Mouse (Mus musculus) midbrain, embryonic 12.5 days (tissue): ENCODE measurements around the gene Clmp. TPM values are rescaled to one million over a fixed set of nuclear protein-coding genes. Genes with fewer than 3 reads are reported as not detected.

ENCODE experiments used
- ATAC-seq: fragments of 200-750 bp; cut with Nextera tagmentation; 2 replicates; pipeline ENCODE4 v1.8.0; 2017; ENCODE audit warnings: low read depth, moderate TSS enrichment, moderate library complexity; ENCODE audit not compliant: low FRiP score
- H3K27ac ChIP-seq: fragments of 300-500 bp; sonication (generic); replicated peaks from 2 replicates; pipeline ENCODE4 v1.5.1; 2016; ENCODE audit warnings: mild to moderate bottlenecking
- H3K27me3 ChIP-seq: fragments of 300-500 bp; sonication (generic); 2 replicates; pipeline ENCODE4 v1.6.1; 2016; ENCODE audit warnings: mild to moderate bottlenecking
- H3K36me3 ChIP-seq: fragments of 300-500 bp; sonication (generic); 2 replicates; pipeline ENCODE4 v1.6.1; 2016
- H3K4me1 ChIP-seq: fragments of 300-500 bp; sonication (generic); 2 replicates; pipeline ENCODE4 v1.6.1; 2016
- H3K4me2 ChIP-seq: fragments of 300-500 bp; sonication (generic); replicated peaks from 2 replicates; pipeline ENCODE4 v1.6.1; 2016; ENCODE audit warnings: mild to moderate bottlenecking, moderate library complexity
- H3K4me3 ChIP-seq: fragments of 300-500 bp; sonication (generic); 2 replicates; pipeline ENCODE4 v1.5.1; 2016; ENCODE audit warnings: mild to moderate bottlenecking
- H3K9ac ChIP-seq: fragments of 300-500 bp; sonication (generic); replicated peaks from 2 replicates; pipeline ENCODE4 v1.6.1; 2016; ENCODE audit warnings: mild to moderate bottlenecking, moderate library complexity
- H3K9me3 ChIP-seq: fragments of 300-500 bp; sonication (generic); 2 replicates; pipeline ENCODE4 v1.6.1; 2016; ENCODE audit warnings: mild to moderate bottlenecking
- WGBS: fragments of 180-500 bp; shearing (Covaris S2); methylation state at CpG from one replicate; pipeline ENCODE4 v1.1.7; 2016; 5-methylcytosine and 5-hydroxymethylcytosine counted together
- polyA plus RNA-seq: library from polyadenylated mRNA; unstranded; fragments of >200 nt; fragmentation: Nextera tagmentation; extraction: Ambion mirVana; gene quantifications from 2 replicates; pipeline ENCODE4 v1.2.1, GENCODE M21; 2016

Clmp gene
- polyA plus RNA-seq, 1 experiment from 2014 or later, result 47.4 TPM

DNA sequence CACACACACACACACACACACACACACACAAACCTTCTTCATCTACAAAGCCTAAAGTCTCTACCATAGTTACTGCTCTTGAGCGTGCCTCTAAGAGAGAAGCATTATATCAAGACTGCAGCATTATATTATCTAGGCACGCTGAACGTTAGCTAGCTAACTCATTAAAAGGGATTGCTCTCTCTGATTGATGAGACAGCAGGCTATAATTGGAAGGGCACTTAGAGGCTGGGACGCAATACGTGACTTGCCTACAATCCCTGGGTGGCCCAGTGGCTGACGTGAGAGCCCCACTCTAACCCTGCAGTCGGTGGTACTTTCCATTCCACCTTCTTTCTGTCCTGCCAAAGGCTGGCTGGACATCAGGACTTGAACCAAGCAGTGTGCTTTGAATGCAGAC is 35.1 kb downstream of the Clmp start:
- WGBS, result 69% methylated on average over 7 of the region's 7 CpGs
- Histone ChIP-seq H3K4me2 (no peak overlapping the region), H3K27me3 (no peaks in the 10 kb centered on the region), H3K4me3 (no peak overlapping the region), H3K4me1 (peaks cover 15% of the 10 kb centered on the region), H3K27ac (no peak overlapping the region), H3K9ac (no peak overlapping the region), H3K9me3 (no peaks in the 10 kb centered on the region), H3K36me3 (no peaks in the 10 kb centered on the region)
- ATAC-seq, result 0 out of 2 replicates have a peak, but pooled peaks have one; percentile 16

DNA sequence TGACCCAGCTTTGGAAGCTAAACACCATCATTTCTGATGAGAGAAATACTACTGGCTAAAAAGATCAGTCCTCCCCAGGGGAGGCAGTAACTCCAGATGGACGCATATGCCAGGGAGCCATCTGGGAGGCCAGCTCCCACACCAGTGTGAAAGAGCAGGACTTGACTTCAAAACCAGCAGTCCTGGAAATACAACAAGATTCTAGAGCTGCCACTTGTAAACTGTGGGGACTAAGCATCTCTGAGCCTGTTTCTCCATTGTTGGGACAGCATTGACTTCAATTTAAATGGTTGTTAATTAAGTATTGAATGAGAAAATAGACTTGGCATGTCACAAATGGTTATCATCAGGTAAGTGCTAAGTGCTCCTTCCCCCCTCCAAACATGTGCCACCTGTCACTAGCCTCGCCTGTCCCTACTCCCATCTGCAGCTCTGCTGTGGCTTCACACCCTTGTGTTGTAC is 37.6 kb downstream of the Clmp start:
- H3K27me3 ChIP-seq, result no peaks in the 10 kb centered on the region
- H3K9me3 ChIP-seq, result no peaks in the 10 kb centered on the region
- H3K4me2 ChIP-seq, result no peak overlapping the region
- WGBS, result 60% methylated on average over 2 of the region's 2 CpGs
- H3K27ac ChIP-seq, result no peak overlapping the region
- no peak overlapping the region for H3K9ac ChIP-seq
- peaks cover 15% of the 10 kb centered on the region for H3K4me1 ChIP-seq
- H3K4me3 ChIP-seq, result no peak overlapping the region
- ATAC-seq, result no peak
- no peaks in the 10 kb centered on the region for H3K36me3 ChIP-seq

DNA sequence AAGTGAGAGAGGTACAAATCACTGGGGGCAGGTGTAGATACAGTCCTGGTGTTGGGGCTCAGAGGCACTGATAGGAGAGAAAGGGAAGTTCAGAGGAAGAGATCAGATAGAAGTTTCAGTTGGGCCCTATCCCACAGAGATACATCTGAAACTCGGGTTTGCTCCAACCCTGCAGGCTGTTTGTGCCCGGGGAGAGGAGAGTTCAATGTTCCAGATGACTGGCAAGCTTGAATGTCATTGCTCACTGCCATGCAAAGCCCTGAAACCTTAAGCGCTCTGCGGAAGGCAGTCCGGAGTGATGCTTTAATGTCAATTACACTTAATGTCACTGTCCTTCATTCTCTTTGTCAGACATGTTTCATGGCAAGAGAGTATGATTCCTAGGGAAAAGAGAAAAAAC is 39.2 kb downstream of the Clmp start:
- no peak overlapping the region for H3K27ac ChIP-seq
- no peak overlapping the region for H3K4me2 ChIP-seq
- H3K36me3 ChIP-seq, result no peaks in the 10 kb centered on the region
- no peak overlapping the region for H3K4me3 ChIP-seq
- no peak overlapping the region for H3K9ac ChIP-seq
- peaks cover 15% of the 10 kb centered on the region for H3K4me1 ChIP-seq
- H3K9me3 ChIP-seq, result no peaks in the 10 kb centered on the region
- 46% methylated on average over 5 of the region's 5 CpGs for WGBS
- H3K27me3 ChIP-seq, result no peaks in the 10 kb centered on the region
- no peak for ATAC-seq

DNA sequence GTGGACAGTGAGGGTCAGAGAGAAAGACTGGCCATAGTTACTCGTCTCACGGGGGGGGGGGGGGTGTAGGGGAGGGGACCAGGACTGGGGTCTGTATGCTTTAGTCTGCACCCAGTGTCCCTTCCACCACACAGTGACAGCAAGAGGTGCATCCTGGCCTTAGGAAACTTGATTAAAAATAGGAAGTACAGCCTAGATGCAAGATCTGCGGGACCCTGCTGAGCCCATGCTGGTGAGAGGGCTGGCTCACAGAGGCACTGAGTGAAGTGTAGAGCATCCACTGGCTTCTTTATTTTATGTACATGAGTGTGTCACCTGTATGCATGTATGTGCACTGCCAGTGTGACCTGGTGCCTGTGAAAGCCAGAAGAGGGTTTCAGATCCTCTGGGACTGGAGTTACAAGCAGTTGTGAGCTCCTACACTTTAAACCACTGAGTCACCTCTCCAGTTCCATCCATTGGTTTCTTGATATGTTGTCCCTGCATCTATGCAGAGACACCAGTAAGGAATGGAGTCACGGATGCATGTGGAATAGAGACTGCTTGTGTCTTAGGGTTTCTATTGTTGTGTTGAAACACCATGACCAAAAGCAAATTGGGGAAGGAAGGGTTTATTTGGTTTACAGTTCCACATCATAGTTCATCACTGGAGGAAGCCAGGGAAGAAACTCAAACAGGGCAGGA is 41.5 kb downstream of the Clmp start:
- H3K4me1 ChIP-seq, result peaks cover 26% of the 10 kb centered on the region; the same call in 1 of the 2 replicates
- H3K4me3 ChIP-seq, result no peak overlapping the region
- no peak for ATAC-seq
- no peaks in the 10 kb centered on the region for H3K27me3 ChIP-seq
- H3K9me3 ChIP-seq, result no peaks in the 10 kb centered on the region
- H3K9ac ChIP-seq, result no peak overlapping the region
- H3K27ac ChIP-seq, result no peak overlapping the region
- no peak overlapping the region for H3K4me2 ChIP-seq
- H3K36me3 ChIP-seq, result no peaks in the 10 kb centered on the region
- 84% methylated on average over 4 of the region's 4 CpGs for WGBS

DNA sequence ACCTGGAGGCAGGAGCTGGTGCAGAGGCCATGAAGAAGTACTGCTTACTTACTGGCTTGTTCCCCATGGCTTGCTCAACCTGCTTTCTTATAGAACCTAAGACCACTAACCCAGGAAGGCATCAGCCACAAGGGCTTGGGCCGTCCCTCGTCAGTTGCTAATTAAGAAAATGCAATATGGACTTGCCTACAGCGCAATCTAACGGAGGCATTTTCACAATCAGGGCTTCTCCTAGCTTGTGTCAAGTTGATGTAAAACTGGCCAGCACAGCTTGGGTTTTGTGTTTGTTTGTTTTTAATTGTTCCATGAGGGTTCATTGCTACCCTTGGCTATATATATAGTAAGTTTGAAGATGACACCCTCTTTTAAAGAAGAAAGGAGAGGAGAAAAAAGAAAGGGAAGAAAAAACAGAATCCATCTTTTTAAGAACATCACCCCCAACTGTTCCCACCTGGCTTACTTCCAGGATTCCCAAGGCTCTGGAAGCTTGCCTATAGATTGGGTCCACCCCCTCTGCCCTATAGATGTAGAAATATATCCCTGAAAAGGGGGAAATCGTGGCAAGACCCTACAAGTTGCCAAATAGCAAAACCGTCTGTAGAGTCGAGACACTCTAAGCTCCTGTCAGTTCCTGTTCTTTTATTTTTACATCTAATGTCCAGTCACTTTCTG is 42.2 kb downstream of the Clmp start:
- Histone ChIP-seq H3K4me3 (no peak overlapping the region), H3K9ac (no peak overlapping the region), H3K4me2 (no peak overlapping the region), H3K4me1 (peaks cover 27% of the 10 kb centered on the region; the same call in 1 of the 2 replicates), H3K9me3 (no peaks in the 10 kb centered on the region), H3K36me3 (no peaks in the 10 kb centered on the region), H3K27me3 (no peaks in the 10 kb centered on the region), H3K27ac (no peak overlapping the region)
- WGBS, result 89% methylated on average over 7 of the region's 7 CpGs
- no peak for ATAC-seq

DNA sequence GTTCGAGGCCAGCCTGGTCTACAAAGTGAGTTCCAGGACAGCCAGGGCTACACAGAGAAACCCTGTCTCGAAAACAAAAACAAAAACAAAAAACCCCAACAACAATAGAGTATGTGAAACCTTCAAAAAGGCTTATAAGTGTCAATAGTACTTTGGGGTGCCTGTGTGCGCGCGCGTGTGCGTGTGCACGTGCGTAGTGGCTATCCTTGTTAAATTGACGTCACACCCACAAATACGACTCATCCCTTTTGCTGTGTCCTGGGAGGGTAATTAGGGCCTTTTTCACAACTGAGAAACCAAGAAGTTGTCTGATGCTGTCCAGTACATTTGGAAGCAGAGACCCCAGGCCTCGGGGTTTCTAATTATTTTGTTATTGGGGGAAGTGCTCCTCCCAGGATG is 44.5 kb downstream of the Clmp start:
- WGBS, result 62% methylated on average over 12 of the region's 12 CpGs
- ATAC-seq, result peak; percentile 34; the same call in 1 of the 2 replicates
- H3K4me3 ChIP-seq, result peak overlapping the region; percentile 41
- no peaks in the 10 kb centered on the region for H3K9me3 ChIP-seq
- no peaks in the 10 kb centered on the region for H3K27me3 ChIP-seq
- H3K27ac ChIP-seq, result peak overlapping the region; percentile 89
- H3K36me3 ChIP-seq, result no peaks in the 10 kb centered on the region
- peak overlapping the region; percentile 72 for H3K4me2 ChIP-seq
- peaks cover 16% of the 10 kb centered on the region; the same call in 1 of the 2 replicates for H3K4me1 ChIP-seq
- peak overlapping the region; percentile 58; the same call in 1 of the 2 replicates for H3K9ac ChIP-seq

DNA sequence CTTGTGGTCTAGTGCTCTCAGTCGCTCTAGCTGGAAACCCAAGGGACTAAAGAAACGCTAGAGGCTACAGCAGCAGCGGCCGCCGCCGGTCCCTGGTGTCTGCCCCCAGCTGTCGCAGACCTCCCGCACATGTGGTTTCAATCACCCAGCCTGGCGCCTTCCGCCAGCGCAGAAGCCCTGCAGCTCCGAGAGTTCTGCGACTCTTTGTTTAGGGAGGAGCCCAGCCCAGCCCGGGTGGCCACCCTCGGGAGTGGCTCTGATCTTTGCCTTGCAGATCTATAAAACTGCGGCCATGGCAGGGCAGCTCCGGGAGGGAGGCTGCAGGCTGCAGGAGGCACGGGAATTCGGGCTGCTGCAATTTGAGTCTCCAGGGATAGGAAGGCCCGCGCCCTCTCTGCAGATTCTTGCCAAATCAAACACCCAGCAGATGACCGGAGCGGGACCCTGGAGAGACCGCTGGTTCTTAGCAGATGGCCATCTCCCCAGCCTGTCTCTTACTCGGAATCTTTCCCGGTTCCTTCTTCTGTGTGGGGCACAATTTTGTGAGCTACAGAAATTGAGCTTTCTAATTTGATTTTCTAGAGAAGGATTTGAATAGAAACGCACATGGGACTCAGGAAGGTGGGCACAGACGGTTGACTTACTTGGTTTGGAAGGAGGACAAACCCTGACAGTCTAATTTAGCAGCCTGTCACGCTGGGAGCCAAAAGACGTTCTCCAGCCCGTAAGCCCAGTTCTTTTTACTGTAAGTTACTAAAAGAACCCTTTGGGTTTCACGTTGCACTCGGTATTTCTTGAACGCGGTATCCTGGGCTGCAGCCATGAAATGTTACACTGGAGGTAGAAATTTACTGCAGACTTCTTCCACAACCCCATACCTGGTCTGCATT is 45.2 kb downstream of the Clmp start:
- Histone ChIP-seq H3K9ac (peak overlapping the region; percentile 58), H3K4me3 (peak overlapping the region; percentile 41), H3K27me3 (no peaks in the 10 kb centered on the region), H3K27ac (peak overlapping the region; percentile 89), H3K9me3 (no peaks in the 10 kb centered on the region), H3K36me3 (no peaks in the 10 kb centered on the region), H3K4me1 (peaks cover 16% of the 10 kb centered on the region; the same call in 1 of the 2 replicates), H3K4me2 (peak overlapping the region; percentile 72)
- WGBS, result under 1% methylated on average over 35 of the region's 35 CpGs
- ATAC-seq, result peak; percentile 83

DNA sequence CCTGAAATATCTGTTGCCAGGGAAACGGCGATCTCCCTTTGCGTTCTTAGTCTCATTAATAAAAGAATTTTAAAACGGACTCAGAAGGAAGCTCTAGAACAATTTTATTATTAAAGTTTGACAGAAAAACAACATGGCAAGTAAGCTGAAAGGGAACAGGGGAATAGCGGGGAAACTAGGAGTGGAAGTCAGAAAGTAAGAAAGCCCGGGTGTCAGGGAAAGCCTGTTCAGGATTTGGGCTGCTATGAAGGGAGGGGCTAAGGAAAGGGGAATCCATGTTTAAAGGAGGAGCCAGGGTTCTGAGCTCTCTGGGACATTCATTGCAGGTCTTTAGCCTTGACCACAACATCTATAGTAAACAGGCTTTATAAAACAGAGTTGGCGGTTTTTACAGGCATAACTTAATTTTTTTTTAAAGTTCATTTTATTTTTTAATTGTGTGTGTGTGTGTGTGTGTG is 45.9 kb downstream of the Clmp start:
- H3K27ac ChIP-seq, result peak overlapping the region; percentile 89
- peak overlapping the region; percentile 72 for H3K4me2 ChIP-seq
- 14% methylated on average over 7 of the region's 7 CpGs for WGBS
- no peak for ATAC-seq
- no peaks in the 10 kb centered on the region for H3K9me3 ChIP-seq
- H3K4me1 ChIP-seq, result peaks cover 16% of the 10 kb centered on the region; the same call in 1 of the 2 replicates
- H3K4me3 ChIP-seq, result peak overlapping the region; percentile 41
- no peak overlapping the region for H3K9ac ChIP-seq
- H3K27me3 ChIP-seq, result no peaks in the 10 kb centered on the region
- H3K36me3 ChIP-seq, result no peaks in the 10 kb centered on the region

DNA sequence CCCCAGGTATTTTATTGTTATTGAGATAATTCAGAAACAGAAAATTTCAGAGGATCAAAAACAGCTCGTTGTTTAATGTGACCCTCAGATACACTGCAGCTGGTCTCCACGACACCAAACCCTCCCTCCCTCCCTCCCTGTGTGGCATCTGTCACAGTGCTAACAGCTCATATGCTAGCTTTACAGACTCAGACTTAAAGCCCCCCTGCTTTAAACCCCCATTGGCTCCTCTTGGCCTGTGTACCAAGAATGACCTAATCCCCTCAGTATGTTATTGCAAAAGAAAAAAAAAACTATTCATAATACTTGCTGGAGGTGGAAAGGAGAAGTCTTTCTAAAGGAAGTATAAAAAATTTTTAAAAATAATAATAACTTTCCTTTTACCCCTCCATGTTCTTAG is 46.5 kb downstream of the Clmp start:
- no peak overlapping the region for H3K4me3 ChIP-seq
- no peaks in the 10 kb centered on the region for H3K36me3 ChIP-seq
- H3K27ac ChIP-seq, result no peak overlapping the region; the same call in 1 of the 2 replicates
- 17% methylated on average over 2 of the region's 2 CpGs for WGBS
- H3K4me1 ChIP-seq, result peaks cover 16% of the 10 kb centered on the region; the same call in 1 of the 2 replicates
- no peaks in the 10 kb centered on the region for H3K9me3 ChIP-seq
- ATAC-seq, result 0 out of 2 replicates have a peak, but pooled peaks have one; percentile 42
- H3K27me3 ChIP-seq, result no peaks in the 10 kb centered on the region
- H3K9ac ChIP-seq, result no peak overlapping the region
- no peak overlapping the region for H3K4me2 ChIP-seq

DNA sequence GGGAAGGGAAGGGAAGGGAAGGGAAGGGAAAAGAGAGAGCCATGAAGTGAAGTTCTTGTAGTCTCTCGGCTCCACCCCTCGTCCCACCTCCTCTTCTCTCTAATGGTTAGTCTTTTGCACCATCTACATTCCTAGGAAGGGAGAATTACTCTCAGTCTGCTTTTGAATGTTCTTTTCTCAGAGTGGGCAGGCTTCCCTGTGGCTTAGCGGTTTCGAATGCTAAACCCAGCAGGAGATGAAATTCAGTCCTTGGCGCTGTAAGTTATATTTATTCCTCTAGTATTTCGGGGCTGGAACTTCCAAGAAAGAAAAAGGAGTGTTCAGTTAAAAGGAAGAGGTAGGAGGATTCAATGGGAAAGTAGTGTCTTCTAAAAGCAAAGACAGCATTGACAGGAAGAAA is 51.4 kb downstream of the Clmp start:
- no peak overlapping the region for H3K4me3 ChIP-seq
- no peaks in the 10 kb centered on the region for H3K36me3 ChIP-seq
- H3K27me3 ChIP-seq, result no peaks in the 10 kb centered on the region
- H3K9me3 ChIP-seq, result no peaks in the 10 kb centered on the region
- H3K9ac ChIP-seq, result no peak overlapping the region
- H3K27ac ChIP-seq, result no peak overlapping the region
- ATAC-seq, result no peak
- H3K4me2 ChIP-seq, result no peak overlapping the region
- WGBS, result 81% methylated on average over 6 of the region's 6 CpGs
- H3K4me1 ChIP-seq, result peaks cover 3% of the 10 kb centered on the region; the same call in 1 of the 2 replicates

DNA sequence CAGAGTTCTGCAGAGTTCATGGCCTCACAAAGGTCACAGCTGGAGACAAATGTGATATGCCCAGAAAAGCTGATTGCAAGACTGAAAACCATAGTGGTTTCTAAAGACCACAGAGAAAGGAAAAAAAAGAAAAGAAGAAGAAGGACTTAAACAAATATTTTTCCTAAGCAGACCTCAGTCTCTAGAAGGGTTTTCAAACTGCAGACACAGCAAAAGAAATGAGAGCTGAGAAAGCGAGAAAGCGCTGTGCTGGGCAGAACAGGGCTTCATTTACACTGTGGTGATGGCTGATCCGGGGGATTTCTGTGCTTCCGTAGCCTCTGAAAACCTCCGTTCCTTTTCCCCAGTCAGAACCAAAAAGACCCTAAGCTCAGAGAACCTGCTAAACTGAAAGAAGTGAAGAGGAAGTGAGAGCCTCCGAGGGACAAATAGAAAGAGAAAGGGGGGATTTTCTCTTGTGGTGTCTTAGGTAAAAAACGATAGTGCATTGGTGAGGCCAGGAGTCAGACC is 57.8 kb downstream of the Clmp start:
- Histone ChIP-seq H3K9me3 (no peaks in the 10 kb centered on the region), H3K27me3 (no peaks in the 10 kb centered on the region), H3K4me3 (no peak overlapping the region), H3K9ac (0 out of 2 replicates have a peak overlapping the region, but pooled peaks have one; percentile 11), H3K4me2 (no peak overlapping the region), H3K27ac (0 out of 2 replicates have a peak overlapping the region, but pooled peaks have one; percentile 6), H3K4me1 (0 out of 2 replicates have a peak, but pooled peaks cover 3% of the 10 kb centered on the region), H3K36me3 (no peaks in the 10 kb centered on the region)
- ATAC-seq, result no peak
- 50% methylated on average over 7 of the region's 7 CpGs for WGBS
